Mouse (Mus musculus): ENCODE data around the gene Unc5c.

DNA sequence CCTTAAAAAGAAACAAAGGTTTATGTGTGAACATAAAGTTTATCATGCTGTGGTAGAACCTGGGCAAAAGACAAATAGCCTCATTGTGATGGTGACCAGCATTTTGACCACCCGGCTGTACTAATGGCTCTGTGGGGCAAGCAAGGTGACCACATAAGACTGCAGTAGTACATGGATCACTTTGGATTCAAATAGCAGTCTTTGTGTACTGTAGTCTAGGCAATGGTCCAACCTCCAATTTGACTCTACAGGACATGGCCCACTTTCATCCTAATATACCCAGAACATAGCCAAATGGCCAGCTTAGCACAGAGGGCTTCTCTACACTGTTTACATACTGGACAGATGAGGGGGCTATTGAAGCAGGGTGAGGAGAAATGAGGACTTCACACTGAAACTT is 156.5 kb downstream of the Unc5c start:
- TF ChIP-seq CTCF (IDR thresholded peaks at IDR 0.05 in 2 of 3, conservative IDR thresholded peaks at IDR 0.05 in 1 of 3; ENCODE audit: control insufficient read depth in 1 of 3, insufficient read depth in 1 of 3, low read depth in 2 of 3, low read length in 3 of 3, poor library complexity in 1 of 3, severe bottlenecking in 1 of 3) (no peak), ZMIZ1 (IDR thresholded peaks at IDR 0.05; ENCODE audit: low read depth, low read length) (no peak), USF2 (IDR thresholded peaks at IDR 0.05; ENCODE audit: borderline replicate concordance in 1 of 2, insufficient read depth in 1 of 2, low read depth in 1 of 2, low read length in 2 of 2) (no peak), ZKSCAN1 (IDR thresholded peaks at IDR 0.05; ENCODE audit: low read depth, low read length) (no peak)
